Mouse (Mus musculus): ENCODE data around the gene Ms4a15.
A peak's percentile ranks its signal among the peaks of the same experiment; 100 is the strongest.

Ms4a15 gene

DNA sequence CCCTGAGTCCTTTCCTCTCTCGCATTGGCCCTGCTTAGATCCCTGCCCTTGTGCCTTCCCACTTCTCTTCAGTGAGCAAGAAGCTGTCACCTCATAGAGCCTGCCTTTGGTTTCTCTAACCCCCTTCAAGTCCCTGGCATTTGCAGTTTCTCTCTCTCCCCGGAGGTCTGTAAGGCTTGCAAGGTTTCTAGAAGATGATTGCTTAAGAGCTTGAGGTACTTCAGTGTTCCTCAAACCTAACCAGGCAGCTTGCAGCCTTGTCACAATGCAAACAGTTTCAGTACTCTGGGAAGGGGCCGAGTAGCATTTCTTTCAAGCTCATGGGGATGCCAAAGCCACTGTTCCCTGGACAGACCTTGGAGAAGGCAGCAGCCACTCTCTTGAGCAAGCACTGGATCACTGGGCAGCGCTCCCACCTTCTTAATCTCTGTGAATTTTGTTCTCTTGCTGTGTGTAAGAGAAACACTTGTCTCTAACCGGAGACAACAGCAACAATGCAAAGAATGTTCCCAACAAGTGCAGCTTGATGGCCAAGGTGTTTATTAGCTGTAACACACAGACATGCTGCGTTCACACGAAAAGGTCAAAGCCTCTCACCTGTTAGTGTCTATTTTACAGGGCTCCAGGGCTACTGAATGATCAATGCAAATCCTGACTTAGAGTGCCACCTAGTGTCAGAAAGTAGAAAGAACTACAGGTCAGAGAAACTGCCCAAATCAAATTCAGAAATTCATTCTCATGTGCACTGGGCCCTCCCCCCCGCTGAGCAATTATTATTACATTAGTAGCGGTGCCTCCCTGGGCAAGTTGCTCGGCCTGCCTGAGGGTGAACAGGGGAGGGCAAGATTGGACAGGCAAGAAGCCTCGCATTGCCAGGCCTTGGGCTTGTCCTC lies 33.7 kb downstream of the Ms4a15 start:
- peak; percentile 36 to 41 for DNase-seq

DNA sequence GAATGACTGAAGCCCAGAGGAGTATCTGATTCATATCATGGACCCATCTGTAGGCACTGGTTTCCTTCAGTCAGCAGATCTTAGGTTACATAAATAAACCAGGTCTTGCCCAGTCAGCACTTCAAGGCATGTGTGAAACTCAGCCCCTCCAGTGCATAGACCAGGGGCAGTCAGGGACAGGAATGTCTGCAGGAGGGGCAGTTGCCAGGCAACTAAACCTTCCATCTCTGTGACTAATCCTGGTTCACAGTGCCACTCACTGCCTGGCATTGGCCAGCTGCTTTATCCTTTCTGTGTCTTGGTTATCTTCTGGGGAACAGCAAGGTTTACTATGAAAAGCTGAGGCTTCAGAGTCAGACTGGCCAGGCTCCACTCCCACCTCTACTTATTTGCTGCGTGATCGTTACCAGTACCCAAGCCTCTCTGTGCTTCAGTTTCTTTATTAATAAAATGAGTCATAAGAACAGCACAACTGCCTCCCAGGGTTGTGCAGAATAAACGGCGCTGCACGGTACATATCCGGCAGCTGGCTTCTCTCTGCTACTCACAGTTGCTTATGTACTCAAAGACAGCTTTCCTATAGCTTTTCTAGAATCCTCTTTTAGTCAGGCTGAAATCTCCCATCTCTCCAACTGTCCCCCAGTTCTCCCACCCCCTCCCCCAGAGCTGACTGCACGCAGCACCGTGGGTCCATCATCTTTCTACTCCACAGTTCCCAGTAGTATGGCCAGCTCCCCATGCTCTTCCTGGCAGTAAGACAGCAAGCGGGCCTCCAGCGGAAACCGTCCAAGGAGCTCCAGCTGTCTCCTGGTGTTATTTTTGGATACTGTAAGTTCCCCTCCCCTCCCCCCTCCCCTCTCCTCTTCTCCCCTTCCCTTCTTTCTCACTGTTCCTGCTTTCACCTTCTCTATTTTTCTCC lies 40.8 kb downstream of the Ms4a15 start:
- DNase-seq = peak in 1 of 2 experiments; percentile 24

DNA sequence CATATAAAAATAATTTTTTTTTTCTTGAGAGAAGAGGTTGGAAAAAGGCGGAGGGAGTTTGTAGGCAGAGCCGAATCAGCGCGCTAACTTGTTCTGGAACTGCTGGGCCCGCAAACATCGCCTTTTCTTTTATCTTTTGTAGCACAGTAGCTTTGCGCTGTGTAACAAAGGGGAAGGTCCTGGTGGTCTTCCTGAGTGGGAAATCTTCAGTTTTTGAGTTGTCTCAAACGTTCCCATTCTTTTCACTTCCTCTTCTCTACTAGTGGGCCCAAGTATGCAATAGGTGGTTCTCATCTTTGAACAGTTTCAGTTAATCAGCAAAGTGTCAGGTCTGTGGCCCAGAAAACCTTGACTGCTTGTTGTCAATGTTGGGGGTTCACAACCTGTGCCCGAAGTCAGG lies 43.5 kb downstream of the Ms4a15 start:
- DNase-seq = peak in 1 of 2 experiments; percentile 7

DNA sequence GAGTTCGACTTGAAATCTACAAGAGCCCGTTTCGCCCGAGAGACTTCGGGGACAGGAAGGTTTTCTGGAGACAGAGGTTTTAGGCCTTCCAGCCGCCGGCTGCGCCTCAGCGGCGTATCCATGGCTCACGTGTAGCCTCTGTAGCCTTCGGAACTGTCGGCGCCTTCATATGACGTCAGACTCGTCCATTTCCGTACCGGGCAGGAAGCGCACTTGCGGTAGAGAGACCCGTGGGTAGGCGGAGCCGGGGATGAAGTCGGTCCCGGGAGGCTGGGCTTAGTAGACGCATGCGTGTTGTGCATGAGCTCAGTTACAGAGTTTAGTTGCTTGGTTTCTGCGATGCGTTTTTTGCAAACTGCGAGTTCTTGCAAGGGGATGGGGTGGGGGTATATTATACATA lies 43.9 kb downstream of the Ms4a15 start, which contains the start of gene Ccdc86:
Ccdc86 (minus strand) TSS at position 155 of the 400 bp plus-strand sequence.
- DNase-seq = peak; percentile 96 to 97

DNA sequence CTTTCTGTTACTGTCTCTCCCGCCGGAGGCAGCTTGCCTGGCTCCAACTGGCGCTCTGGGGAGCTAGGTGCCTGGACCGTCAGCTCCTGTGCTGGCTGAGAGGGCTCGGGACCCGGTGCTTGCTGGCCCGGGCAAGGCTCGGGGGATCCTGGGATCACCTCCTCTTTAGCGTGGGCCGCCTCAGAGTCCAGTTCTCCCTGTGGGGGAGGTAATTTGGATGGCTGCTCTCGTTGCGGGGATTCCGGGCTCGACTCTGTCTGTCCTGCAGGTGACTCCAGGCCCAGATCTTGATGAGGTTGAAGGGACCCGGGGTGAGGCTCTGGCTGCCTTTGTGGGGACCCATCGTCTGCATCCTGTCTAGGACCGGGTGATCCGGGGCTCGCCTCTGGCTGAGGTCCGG lies 44.6 kb downstream of the Ms4a15 start:
- DNase-seq = no peak

DNA sequence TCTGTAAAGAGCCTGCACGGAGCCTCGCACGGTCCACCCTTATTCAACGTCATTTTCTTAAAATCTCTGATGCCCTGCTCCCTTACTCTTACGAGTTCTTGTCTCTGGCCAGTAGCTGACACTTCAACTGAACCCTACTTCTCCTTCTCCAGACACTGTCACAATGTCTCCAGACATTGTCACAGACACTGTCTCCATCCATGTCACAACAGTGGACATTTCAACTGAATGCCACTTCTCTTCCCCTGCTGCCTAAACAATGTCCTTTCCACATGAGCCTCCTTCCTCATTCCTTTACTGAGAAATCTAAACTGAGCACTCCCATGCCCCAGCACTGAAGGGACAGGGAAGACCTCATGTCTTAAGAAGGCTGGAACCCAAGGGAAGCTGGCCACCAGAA lies 45.8 kb downstream of the Ms4a15 start:
- DNase-seq = no peak

DNA sequence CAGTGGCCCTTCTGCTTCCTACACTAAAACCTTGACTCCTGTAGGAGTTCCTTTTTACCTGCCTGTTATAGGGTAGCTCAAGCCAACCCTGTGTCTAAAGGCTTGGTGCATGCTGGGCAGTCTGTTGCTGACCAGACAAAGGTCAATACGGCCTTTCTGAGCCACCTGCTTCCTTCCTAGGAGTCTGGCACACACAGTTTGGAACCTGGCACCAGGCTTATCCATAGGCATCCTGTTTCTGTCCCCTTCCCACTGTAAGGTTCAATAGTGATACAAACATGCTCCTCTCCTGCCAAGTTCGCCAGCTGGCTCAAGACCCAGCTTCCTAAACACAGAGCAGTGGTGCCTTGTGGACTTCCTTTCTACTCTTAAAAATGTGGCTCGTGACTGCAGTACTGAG lies 46.5 kb downstream of the Ms4a15 start:
- no peak for DNase-seq

DNA sequence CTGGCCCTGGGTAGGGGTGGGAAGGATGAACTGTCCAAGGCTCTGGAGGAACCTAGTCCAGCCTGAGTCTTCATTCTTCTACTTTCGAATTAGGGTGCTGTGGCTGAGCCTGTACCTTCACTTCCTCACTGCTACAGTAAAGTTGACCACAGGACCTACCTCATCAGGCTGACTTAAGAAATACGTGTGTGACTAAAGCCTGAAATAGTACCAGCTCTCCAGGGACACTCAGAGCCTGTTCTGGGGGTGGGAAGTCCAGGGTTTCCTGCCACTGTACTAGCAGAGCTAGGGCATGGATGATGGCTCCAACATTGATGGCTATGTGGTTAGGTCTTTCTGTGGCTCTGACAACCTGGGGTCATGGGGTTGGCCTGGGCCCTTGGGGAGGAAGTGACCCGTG lies 49.1 kb downstream of the Ms4a15 start:
- DNase-seq = no peak

DNA sequence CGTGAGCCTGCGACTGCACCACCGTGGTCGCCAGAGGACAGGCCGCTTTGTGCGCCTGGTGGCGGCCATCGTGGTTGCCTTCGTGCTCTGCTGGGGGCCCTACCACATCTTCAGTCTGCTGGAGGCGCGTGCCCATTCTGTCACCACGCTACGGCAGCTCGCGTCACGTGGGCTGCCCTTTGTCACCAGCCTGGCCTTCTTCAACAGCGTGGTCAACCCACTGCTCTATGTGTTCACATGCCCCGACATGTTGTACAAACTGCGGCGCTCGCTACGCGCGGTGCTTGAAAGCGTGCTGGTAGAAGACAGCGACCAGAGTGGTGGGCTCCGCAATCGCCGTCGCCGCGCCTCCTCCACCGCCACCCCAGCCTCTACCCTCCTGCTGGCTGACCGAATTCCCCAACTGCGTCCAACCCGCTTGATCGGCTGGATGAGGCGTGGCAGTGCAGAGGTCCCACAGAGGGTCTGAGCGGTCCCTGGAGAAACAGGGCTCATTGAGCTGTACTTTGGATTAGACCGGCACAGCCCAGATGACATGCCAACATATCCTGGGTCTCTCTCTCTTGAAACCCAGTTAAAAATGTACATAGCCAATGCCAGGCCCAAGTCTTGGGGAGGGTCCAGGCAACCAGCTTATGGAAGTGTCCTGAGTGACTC lies 52.1 kb downstream of the Ms4a15 start:
- DNase-seq = no peak

DNA sequence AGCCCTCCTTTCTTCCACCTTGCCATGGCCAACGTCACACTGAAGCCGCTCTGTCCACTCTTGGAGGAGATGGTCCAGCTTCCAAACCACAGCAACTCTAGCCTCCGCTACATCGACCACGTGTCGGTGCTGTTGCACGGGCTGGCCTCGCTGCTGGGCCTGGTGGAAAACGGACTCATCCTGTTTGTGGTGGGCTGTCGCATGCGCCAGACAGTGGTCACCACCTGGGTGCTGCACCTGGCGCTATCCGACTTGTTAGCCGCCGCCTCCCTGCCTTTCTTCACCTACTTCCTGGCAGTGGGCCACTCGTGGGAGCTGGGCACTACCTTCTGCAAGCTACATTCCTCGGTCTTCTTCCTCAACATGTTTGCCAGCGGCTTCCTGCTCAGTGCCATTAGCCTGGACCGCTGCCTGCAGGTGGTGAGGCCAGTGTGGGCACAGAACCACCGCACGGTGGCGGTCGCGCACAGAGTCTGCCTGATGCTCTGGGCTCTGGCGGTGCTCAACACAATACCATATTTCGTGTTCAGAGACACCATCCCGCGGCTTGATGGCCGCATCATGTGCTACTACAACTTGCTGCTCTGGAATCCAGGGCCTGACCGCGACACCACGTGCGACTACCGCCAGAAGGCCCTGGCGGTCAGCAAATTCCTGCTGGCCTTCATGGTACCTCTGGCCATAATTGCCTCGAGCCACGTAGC lies 52.8 kb downstream of the Ms4a15 start:
- peak; percentile 55 to 75 for DNase-seq

DNA sequence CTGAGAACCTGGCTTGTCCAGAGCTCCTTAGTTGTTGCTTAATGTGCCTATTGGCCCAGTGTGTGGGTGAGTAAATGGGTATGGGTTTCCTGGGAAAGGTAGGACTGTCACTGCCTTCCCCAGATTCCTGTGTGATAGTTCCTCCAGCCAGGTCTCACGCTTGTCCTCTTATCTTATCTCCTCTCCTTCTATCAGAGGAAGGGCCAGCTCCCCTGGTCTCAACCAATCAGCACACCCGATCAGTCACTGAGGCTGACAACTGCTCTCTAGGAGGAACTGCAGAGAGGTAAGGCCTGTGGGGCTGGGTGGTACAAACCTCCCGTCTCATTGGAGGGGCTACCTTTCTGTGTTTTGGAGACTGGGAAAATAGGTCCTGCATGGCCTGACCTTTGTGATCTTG lies 54.3 kb downstream of the Ms4a15 start:
- DNase-seq = no peak

DNA sequence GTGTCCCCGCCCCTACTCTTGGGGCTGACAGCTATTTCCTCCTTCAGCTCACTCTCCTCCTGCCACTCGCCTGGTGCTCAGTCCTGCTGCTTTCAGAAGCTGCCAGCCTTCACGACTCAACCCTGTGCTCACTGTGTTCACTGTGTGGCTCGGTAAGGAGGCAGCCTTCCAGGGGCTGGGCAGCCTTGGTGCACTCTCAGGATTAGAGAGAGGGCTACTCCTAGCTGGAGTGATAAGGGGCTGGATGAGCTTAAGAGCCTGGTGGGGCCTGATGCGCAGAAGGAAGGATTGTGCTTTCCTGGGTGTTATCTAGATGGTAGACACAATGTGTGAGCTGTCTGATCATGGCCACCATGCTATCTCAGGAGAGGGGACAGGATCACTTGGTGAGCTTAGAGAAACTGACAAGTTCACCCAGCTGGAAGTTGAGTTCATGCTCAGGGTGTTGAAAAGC lies 55.9 kb downstream of the Ms4a15 start, which contains the start of gene Ptgdr2:
Ptgdr2 (plus strand) TSS at position 51 of the 454 bp plus-strand sequence.
- DNase-seq = no peak

DNA sequence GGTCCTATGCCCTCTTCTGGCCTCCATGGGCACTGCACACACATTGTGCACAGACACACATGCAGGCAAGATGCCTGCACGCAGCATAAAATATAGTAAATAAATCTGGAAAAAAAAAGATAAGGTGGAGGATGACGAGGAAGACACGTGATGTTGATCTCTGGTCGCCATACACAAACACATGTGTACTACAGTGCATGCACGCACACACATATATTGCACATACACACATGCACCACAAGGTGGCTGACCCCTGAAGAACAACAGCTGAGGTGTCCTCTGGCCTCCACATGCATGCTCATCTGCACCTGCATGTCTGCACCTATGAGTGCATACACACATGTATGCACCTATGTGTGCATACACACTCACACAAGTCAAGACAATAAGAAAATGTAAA lies 57.0 kb downstream of the Ms4a15 start:
- no peak for DNase-seq

DNA sequence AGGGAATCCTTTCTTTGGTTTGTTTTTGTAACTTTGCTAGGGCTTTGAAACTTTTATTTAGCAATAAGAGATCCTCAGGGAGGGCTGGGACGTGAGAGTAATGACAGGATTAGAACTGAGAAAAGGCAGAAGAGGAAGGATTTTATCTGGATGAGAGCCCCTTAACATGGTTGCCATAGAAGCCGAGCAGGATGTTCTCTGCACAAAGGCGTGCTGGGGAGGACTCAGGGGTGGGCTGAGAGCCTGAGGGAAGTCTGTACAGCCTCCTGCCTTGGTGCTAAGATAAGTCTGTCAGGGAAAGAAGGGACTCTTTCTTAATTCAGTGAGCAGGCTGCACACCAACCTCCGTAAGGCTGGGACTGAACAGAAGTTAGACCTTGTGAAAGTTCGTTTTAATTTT lies 58.0 kb downstream of the Ms4a15 start:
- no peak for DNase-seq

DNA sequence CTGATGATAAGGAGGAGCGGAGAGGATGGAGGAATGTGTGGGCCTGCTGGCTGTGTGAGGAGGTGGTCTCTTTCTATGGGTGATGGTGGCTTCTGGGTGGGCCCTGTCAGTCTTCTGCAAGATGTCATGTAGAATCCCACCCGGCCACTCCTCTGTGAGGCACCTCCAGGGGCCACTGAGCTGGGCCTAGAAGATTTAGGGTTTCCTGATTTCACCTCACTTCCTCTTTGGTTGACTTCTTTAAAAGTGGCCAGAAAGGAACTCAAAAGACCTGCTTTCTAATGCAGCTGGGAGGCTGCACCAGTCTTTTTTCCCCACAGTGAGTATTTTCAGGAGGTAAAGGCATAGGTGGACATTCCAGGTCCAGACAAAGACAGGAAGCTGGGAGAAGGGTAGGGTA lies 62.4 kb downstream of the Ms4a15 start:
- DNase-seq = no peak

All from kidney, adult 8-10 months (tissue).